Mouse (Mus musculus) CD4-positive helper T cell, adult 2 months (primary cell): ENCODE results near the gene Gm13199.

ENCODE experiments used
- DNase-seq: peaks from one replicate; pipeline ENCODE4 v3.0.0-alpha.2; 2012; ENCODE audit warnings: low read depth, missing footprints, low spot score

Gene Gm13199

GRCm38 (mm10) chr2:5862834-5863233 lies at the start of gene Gm13199:
Gene Gm13199, minus strand, starts transcription at chr2:5862934.
- DNase-seq: no peak

DNA sequence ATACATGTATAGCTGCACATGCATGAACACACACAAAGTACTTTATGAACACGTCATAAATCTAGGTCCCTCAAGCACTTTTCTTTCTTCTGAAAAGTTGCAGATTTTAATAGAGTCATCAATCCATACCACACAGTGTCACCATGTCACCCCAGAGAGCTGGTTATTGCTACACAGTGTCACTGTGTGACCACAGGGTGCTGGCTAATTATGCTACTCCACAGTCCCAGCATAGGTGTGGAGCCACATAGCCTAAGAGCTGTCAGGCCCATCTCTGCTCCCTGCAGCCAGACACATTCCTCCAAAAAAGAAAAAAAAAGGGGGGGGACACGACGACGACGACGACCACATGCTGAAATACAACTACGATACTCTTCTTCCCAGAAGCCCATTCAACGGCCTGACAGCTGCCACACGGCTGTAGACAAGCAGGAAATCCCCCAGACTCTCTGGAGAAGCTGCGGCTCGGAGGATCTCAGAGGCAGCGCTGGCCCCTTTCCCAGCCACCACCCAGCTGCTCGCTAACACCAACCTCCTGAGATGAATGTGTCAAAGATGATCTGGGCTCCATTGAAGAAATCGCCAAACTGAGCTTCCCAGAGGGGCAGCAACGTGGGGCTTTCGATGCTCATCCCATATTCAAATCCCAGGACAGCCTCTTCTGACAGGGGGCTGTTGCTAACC lies 48.7 kb upstream of the Gm13199 start:
- DNase-seq: no peak

- DNase-seq: peak; percentile 66
These were observed 43.9 kb upstream of the Gm13199 start for GRCm38 (mm10) chr2:5906625-5907024.

DNA sequence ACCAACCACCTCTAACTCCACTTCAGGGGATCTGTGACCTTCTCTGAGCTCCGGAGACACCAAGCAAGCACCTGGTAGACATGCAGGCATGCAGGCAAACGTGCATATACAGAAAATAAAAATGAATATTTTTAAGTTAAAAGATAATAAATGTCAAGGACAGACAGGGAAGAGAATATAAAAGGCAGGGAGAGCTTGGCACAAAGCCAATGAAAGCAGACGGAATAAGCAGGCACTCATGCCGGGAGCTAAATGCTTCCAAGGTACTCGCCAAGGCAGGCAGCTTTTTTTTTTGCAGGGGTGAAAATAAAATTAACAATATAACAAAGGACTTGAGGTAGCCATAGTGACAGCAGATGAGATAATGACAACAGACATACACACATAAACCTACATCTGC lies 43.4 kb upstream of the Gm13199 start:
- no peak for DNase-seq

- peak; percentile 12 for DNase-seq
These were observed 37.4 kb upstream of the Gm13199 start for GRCm38 (mm10) chr2:5900145-5900544.

GRCm38 (mm10) chr2:5894843-5895570 lies 32.3 kb upstream of the Gm13199 start, which contains the start of gene Sec61a2:
Gene Sec61a2, minus strand, starts transcription at chr2:5895432.
- DNase-seq: peak; percentile 94

DNA sequence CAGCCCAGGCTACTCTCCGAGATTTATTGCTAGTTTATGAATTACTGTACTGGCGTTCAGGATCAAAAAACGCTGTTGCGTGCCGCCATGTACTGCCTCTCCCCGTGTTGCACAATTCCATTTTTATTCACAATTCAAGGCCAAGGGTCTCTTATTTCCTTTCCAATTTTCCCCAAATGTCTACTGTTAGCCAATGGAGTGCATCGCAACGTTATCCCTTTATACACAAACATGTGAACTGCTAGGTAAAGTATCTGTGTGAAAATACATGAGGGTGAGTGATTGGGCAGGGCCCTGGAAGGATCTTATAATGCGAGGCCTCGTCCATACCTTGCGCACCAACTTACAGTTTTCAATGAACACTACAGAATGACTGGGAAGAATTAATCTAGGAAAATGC lies 31.6 kb upstream of the Gm13199 start:
- no peak for DNase-seq

DNA sequence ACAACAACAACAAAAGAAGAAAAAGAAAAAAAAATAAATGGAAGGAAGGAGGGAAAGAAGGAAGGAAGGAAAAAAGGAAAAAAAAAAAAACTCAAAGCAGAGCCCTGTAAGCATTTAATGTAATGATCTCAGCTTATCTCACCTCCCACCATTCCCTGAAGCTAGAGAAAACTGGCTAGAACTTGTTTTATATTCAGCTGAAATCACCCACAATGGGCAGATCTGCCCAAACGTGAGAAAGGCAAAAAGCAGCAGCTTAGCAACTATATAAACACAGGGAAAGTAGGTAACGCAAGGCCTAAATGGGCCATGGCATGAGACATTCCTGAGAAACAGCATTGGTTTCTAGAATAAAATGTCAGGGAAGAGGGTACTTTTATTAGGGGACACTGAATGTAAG lies 26.7 kb upstream of the Gm13199 start:
- no peak for DNase-seq

DNA sequence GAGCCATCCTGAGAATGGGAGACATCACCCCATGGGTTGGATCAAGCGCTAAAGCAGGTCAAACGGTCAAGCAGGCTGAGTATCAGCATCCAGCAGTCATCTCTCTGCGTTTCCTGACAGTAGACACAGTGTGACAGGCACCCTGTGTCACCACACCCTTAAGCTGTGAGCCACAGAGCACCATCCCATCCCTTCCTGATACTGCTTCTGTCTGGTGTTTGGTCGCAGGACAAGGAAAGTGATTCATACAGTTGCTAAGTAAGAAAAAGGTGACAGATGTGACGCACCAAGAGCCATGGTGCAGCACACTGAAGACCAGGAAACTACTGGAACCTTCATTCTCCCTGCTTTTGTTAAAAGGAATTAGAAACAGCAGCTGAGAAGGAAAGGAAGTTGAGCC lies 26.1 kb upstream of the Gm13199 start:
- no peak for DNase-seq

DNA sequence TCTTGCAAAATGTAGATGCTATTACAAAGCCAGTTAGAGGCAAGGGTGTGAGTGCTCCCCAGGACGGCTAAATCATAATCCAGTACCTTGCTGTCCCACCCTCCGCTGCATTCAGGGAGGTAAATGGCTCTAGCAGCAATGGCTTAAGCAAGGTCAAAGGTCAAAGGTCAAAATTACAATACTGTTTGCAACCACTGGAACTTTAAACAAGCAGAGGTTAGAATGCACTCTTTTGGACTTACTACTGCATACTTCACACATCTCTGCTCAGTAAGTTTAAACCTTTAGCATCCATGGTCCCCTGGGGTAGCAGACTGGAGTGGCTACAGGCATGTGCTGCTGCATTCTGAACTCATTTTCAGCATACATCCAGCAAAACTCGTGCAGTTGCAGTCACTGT lies 14.7 kb upstream of the Gm13199 start:
- DNase-seq: no peak

DNA sequence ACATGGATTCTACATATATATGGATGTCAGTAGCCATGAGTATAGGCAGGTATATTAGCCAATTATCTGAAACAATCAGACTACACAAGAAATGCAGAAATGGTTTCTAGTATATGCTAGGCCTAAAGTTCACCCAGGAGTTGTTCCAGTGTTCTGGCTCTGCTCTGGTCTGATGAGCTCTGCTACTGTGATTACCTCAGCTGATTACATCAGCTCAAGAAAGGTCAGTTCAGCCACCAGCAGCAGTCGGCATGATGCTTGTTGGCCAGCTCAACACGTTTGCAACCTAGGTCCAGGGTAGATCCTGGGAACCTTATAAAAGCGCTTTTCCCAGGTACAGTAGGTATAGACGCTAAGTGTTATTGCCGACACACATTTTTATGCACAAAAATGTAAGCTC lies 7.0 kb upstream of the Gm13199 start:
- DNase-seq: no peak

DNA sequence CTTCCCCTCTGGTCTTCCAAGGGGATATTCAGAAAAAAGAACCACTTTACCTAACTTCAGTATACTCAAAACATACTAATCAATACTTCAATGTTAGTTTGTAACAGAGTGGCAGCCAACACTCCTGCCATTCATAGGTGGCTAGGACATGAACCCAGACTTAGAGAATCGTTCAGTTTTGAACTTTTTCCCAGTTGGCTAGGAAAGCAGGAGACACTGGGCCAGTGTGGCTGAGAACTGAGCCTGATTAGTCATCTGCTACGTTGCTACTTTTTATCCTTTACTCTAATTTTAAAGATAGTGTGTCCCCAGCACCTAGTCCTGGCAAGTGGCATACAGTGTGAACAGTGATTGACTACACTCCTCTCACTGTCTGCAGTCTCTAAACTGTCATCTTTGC lies 4.9 kb upstream of the Gm13199 start:
- no peak for DNase-seq

DNA sequence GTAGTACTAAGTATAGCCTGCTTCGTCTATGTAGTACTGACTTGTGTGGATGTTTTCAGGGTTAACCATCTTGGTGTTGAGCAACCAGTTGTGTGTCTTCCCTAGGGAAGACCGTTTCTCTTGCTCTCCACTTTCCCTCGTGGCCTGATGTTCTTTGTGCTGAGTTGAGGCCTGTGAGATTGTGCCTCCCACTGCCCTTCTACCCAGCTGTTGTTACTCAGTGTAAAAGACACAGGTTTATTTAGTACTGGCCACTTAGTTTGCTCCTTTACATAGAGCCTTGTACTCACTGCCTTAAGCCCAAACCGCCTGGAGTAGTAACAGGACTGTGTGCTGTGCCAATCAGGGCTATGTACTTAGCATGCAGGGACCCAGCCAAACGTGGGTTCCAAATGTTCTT lies 10.9 kb downstream of the Gm13199 start:
- DNase-seq: no peak

- DNase-seq: peak; percentile 13
These were observed 11.6 kb downstream of the Gm13199 start for GRCm38 (mm10) chr2:5851116-5851515.

DNA sequence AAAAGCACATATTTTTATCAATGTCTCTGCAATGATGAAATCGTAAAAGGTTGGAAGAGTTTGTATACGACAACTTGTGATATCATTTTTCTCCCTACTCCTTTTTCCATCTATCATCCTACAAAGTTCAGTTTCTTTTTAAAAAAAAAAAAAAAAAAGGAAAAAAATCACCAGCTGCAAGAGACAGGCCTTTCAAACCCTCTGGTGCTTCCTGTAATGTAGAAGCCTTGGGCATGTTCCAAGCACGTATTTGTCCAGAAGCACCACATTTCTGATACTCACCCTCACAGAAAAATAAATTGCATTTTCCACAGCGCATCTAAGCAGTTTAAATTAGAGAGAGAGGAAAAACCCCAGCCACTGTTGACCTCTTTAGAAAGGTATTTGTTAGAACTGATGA lies 16.9 kb downstream of the Gm13199 start:
- DNase-seq: no peak

DNA sequence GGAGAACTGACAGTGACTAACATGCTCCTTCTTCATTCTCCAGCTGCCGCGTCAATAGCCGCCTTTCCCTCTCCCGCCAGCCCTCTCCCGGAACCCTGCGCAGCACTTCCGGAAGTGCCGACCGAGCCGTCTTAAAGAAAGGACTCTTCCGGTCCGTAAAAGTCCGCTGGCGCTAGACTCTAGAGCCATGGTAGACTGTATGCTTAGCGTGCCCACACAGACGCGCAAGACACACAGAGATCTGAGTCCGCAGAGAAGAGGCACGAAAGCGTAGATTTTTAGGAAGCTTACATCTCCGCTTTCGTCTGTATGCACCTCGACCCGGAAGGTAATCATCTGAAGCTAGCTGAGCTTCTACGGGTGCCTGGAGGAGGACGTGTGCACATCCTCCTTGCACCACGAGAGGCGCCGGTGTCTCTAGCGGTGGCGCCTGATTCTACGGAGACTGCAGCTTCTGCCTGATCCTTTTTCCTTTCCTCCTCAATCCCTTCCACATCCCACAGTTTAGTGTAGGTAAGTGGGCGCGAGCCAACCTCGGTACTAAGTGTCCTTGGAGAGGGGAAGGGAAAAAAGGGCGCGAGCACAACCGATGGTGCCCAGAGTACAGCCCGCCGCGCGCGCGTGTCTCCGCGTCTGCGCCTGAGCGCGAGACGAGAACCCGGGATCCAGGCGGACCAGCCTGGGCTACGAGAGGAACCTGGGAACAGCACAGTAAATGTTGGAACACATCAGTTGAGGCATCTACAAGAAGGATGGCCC lies 17.7 kb downstream of the Gm13199 start, which contains the start of the genes Nudt5 and Cdc123:
Nudt5 (plus strand) TSS at position 147 of the 759 bp plus-strand sequence.
Cdc123 (minus strand) TSS at position 292 of the 759 bp plus-strand sequence.
- peak; percentile 92 for DNase-seq

DNA sequence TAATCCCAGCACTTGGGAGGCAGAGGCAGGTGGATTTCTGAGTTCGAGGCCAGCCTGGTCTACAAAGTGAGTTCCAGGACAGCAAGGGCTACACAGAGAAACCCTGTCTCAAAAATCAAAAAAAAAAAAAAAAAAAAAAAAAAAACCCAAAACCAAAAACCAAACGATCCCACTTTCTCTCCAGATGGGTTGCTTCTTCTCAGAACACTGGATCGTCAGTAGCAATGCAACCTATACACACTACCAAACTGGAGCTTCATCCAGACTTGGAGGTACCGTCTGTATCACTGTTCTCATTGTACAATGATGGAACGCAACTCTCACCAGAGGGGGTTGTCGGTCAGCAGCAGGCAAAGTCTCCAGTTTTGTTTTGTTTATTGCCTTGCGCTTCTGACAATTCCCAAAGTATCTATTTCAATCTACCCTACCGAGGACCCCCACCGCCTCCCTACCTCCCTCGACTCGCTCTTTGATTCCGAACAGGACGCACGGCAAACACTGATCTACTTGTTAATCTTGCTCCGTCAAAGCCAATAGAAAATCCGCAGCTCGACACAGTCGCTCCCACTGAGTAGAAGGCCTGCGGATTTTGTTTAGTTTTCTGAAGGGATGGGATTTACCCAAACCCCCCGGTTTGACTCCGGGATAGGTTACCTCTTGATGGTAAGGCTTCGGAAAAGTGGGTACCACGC lies 18.4 kb downstream of the Gm13199 start:
- no peak for DNase-seq

GRCm38 (mm10) chr2:5840815-5841214 lies 21.9 kb downstream of the Gm13199 start:
- peak; percentile 16 for DNase-seq

DNA sequence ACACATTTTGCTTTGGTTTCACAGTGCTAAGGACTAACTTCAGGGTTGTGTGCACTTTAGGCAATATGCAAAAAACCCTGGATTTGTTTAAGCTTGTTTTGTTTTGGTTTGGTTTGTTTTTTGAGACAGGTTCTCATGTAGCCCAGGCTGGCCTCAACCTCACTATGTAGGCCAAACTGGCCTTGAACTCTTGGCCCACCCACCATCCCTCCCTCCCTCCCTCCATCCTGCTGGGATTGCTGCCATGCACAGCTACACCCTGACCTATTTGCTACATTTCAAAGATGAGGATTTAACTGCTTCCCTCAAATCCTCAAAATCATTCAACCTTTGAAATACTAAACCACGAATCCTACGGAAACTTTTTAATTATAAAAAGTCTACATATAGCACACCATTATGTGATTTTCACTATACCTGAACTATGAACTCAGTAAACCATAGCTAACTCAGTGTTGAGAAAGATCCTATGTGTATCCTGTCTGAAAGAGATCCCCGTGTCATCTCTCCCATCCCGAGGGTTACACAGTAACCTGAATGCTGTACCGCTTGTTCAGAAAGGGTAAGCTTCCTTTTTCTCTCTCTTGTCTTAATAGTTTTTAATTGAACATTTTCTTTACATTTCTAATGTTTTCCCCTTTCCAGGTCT lies 37.3 kb downstream of the Gm13199 start:
- no peak for DNase-seq

DNA sequence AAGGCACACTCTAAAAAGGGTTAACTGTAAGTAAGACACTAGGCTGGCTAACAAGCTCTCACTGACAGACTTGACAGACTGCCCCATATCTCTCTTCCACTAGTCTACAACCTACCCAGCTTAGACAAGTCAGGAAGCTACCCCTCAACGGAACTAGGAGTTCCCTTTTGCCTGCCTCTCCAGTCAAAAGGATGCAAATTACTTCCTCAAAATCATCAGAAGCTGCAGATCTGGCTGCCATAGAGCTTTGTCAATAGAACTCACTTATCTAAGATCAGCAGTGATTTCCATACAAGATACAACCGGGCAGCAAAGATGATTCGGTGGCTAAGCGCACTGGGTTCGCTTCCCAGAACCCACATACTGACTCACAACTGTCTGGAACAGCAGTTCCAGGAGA lies 38.0 kb downstream of the Gm13199 start:
- no peak for DNase-seq

DNA sequence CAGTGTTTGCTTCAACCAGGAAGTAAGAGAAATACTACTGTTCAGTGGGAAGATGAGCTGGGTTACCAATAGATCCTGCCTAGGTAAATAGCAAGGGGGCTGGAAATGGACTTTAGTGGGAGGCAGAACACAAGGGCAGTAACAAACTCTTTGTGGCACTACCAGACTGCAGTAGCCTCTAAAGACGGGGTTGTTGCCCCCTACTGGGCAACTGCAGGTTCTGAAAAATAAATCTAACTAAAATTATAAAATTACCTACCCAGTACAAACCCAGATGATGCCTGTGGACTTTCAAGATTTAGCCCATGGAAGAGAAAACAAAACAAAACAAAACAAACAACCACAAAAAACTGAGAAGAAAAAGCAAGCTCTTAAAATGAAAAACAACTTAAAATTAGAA lies 38.5 kb downstream of the Gm13199 start:
- DNase-seq: no peak
